Mouse (Mus musculus) forebrain, postnatal 0 days (tissue): ENCODE data around the gene S100a9. TPM values are rescaled to one million over a fixed set of nuclear protein-coding genes. Genes with fewer than 3 reads are reported as not detected.

ENCODE experiments used
- ATAC-seq: fragments of 200-750 bp; cut with Nextera tagmentation; 2 replicates; pipeline ENCODE4 v1.8.0; 2017; ENCODE audit warnings: mild to moderate bottlenecking, moderate library complexity
- DNase-seq: peaks from one replicate; pipeline ENCODE4 v3.0.0-alpha.2; 2015
- H3K27ac ChIP-seq: fragments of 300-500 bp; sonication (generic); 2 replicates; pipeline ENCODE4 v1.5.1; 2014; ENCODE audit warnings: low read depth, mild to moderate bottlenecking, antibody characterized with exemption, low read length, moderate library complexity, mixed read lengths
- H3K27me3 ChIP-seq: fragments of 300-500 bp; sonication (generic); 2 replicates; pipeline ENCODE4 v1.6.1; 2014; ENCODE audit warnings: mild to moderate bottlenecking, low read length, mixed read lengths; ENCODE audit not compliant: insufficient read depth
- H3K36me3 ChIP-seq: fragments of 300-500 bp; sonication (generic); 2 replicates; pipeline ENCODE4 v1.6.1; 2014; ENCODE audit warnings: mild to moderate bottlenecking, moderate library complexity; ENCODE audit not compliant: insufficient read depth
- H3K4me1 ChIP-seq: fragments of 300-500 bp; sonication (generic); 2 replicates; pipeline ENCODE4 v1.6.1; 2014; ENCODE audit warnings: antibody characterized with exemption; ENCODE audit not compliant: insufficient read depth
- H3K4me2 ChIP-seq: fragments of 300-500 bp; sonication (generic); 2 replicates; pipeline ENCODE4 v1.6.1; 2014; ENCODE audit warnings: low read depth, mild to moderate bottlenecking, moderate library complexity
- H3K4me3 ChIP-seq: fragments of 300-500 bp; sonication (generic); 2 replicates; pipeline ENCODE4 v1.5.1; 2014; ENCODE audit warnings: low read depth, low read length, mixed read lengths
- H3K9ac ChIP-seq: fragments of 300-500 bp; sonication (generic); 2 replicates; pipeline ENCODE4 v1.6.1; 2014; ENCODE audit warnings: mild to moderate bottlenecking
- H3K9me3 ChIP-seq: fragments of 300-500 bp; sonication (generic); 2 replicates; pipeline ENCODE4 v1.6.1; 2016; ENCODE audit warnings: low read length
- CTCF ChIP-seq: sonication (generic); IDR thresholded peaks from 2 replicates; pipeline ENCODE4 v1.5.1; 2016; ENCODE audit warnings: antibody characterized with exemption, control low read depth, low read depth
- WGBS: fragments of 180-500 bp; shearing (Covaris S2); extraction: QIAGEN DNeasy Blood & Tissue Kit; methylation state at CpG from one replicate; pipeline ENCODE4 v1.1.7; 2014; 5-methylcytosine and 5-hydroxymethylcytosine counted together
- polyA plus RNA-seq: library from polyadenylated mRNA; unstranded; fragments of >200 nt; fragmentation: Nextera tagmentation; extraction: Ambion mirVana; gene quantifications from 2 replicates; pipeline ENCODE4 v1.2.1, GENCODE M21; 2015
- total RNA-seq: library from RNA; depleted of rRNA; stranded (reverse); fragments of >200 nt; gene quantifications from 2 replicates; pipeline ENCODE4 v1.2.3, GENCODE M21; 2014; rRNA removed

Gene S100a9
- total RNA-seq (0.90 and 5.3 TPM in 2 replicates), polyA plus RNA-seq (3.6 and 11.5 TPM in 2 replicates)

DNA sequence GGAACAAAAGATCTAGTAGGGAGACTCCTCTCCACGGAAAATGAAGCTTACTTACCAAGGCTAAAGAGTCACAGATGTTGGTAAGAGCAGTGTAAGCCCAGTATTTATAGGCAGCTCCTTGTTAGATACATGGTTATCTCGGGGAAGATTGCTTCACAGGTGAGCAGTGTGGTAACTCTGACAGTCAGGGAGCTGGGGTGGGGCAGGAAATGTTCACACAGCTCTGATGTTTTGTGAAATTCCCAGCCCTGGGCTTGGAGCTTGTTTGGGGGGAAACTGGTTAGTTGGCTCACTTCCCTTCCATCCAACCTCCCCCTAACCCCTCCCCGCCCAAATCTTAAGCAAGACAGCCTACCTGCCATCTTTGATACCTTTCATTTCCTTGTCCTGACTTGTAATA lies at the start of gene S100a9:
TSS of gene S100a9 (minus strand) at position 109 of the 400 bp plus-strand sequence.
- no peak for ATAC-seq
- H3K27ac ChIP-seq: no peak within 1 kb of the TSS
- no peaks in the 10 kb centered on the region for H3K4me1 ChIP-seq
- TF ChIP-seq CTCF: no peak
- H3K9me3 ChIP-seq: no peaks in the 10 kb centered on the region
- no peak within 1 kb of the TSS for H3K4me2 ChIP-seq
- 75% methylated on average over 3 of the region's 3 CpGs for WGBS
- no peaks in the 10 kb centered on the region for H3K36me3 ChIP-seq
- H3K27me3 ChIP-seq: no peaks in the 10 kb centered on the region
- no peak for DNase-seq
- H3K9ac ChIP-seq: no peak within 1 kb of the TSS
- no peak within 1 kb of the TSS for H3K4me3 ChIP-seq

DNA sequence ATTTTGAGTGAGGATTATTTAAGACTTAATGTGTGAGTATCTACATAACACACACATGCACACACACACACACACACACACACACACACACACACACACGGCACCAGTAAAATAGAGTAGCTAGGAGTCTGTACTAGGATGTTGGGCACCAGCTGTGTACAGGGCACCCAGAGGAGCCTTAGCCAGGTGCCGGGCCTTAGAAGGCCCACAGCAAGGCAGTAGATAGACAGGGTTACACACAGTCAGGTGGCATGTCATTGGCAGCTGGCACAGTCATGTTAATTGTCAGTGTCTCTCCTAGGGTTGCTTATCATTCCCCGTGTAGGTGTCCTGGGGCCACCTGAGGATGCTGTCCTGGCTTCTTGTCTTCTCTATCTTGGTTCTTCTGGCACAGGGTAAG lies 31.1 kb upstream of the S100a9 start, which contains the start of gene Pglyrp4:
TSS of gene Pglyrp4 (plus strand) at position 301 of the 400 bp plus-strand sequence.
- Histone ChIP-seq H3K36me3 (no peaks in the 10 kb centered on the region), H3K27ac (no peak within 1 kb of the TSS), H3K4me2 (no peak within 1 kb of the TSS), H3K9ac (no peak within 1 kb of the TSS), H3K4me3 (no peak within 1 kb of the TSS), H3K27me3 (no peaks in the 10 kb centered on the region), H3K4me1 (no peaks in the 10 kb centered on the region), H3K9me3 (no peaks in the 10 kb centered on the region)
- no peak for ATAC-seq
- no peak for TF ChIP-seq CTCF
- 95% methylated on average over 3 of the region's 3 CpGs for WGBS
- no peak for DNase-seq

DNA sequence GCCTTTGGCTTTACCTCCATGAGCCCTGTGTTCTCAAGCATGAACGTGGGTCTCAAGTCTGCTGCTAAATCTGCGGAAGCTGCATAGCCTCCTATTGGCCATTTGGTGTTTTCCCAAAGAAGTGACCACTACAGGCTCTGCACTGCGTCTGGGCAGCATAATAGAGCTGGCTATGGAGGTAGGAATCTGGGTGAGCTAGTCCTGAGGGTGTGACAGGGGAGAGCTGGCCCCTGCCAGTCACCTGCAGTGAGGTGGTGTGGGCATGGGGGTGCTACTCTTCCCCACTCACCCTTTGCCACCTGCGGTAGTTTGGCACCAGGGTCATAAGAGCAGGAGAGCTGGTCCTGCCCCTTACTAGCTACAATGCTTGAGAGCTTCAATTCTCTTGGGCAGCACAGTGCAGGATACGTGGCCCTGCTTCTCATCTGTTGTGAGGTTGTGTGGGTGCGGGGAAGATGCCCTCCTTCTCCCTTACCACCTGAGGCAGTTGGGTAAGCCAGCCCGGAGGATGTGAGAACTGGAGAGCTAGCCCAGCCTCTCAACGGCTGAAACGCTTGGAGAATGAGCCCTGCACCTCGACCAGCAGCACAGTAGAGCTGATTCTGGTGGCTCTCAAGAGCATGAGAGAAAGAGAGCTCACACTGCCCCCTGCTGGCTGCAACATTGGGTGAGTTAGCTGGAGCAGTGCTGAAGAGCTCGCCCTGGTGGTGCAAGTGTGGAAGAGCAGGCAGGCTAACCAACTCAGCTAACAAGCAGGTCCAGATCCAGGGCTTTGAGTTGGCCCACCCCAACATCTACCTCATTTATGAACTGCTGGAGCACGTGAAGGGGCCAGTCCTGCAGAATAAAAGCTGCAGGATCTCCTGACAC lies 14.3 kb upstream of the S100a9 start:
- no peaks in the 10 kb centered on the region for H3K9me3 ChIP-seq
- H3K4me3 ChIP-seq: no peak overlapping the region
- no peaks in the 10 kb centered on the region for H3K36me3 ChIP-seq
- TF ChIP-seq CTCF: peak; percentile 94
- DNase-seq (peak; percentile 79), ATAC-seq (peak; percentile 72)
- H3K4me2 ChIP-seq: no peak overlapping the region
- no peaks in the 10 kb centered on the region for H3K4me1 ChIP-seq
- 52% methylated on average over 12 of the region's 12 CpGs for whole genome bisulfite sequencing
- H3K27ac ChIP-seq: no peak overlapping the region
- H3K27me3 ChIP-seq: no peaks in the 10 kb centered on the region
- no peak overlapping the region for H3K9ac ChIP-seq

DNA sequence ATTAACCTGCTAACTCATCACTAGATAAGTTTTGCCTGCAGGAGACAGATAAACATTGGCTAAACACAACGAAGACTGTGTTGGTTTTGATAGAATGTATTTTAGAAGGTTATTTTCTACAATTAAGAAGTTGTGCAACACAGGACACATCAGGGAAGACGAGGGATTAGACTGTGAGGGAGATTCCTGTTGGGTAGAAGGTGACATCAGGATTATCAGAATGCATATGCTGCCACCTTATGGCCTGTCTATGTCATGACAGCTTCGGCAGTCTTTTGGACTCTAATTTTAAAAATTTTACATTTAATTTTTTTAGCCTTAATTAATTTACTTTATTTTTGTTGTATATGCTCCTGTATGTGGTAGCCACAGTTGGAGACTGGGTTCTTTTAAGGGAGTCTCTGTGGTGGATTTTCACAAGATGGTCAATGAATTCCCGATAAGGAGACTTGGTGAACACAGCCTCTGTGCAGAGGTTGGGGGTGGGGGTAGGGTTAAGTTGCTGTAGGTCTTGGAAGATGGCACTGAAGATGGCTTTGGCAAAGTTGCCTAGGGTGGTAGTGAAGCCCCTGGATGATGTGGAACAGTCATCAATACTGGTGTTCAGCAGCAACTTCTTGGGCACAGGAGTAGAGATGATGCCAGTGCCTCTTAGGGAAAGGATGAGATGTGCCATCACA lies 13.1 kb upstream of the S100a9 start:
- H3K9me3 ChIP-seq: no peaks in the 10 kb centered on the region
- WGBS: 18% methylated on average over 4 of the region's 4 CpGs
- H3K4me2 ChIP-seq: no peak overlapping the region
- TF ChIP-seq CTCF: peak; percentile 70
- H3K4me3 ChIP-seq: no peak overlapping the region
- no peaks in the 10 kb centered on the region for H3K36me3 ChIP-seq
- no peaks in the 10 kb centered on the region for H3K27me3 ChIP-seq
- peak; percentile 66; the same call in 1 of the 2 replicates for ATAC-seq
- H3K27ac ChIP-seq: no peak overlapping the region
- H3K9ac ChIP-seq: no peak overlapping the region
- DNase-seq: peak; percentile 48
- H3K4me1 ChIP-seq: no peaks in the 10 kb centered on the region

DNA sequence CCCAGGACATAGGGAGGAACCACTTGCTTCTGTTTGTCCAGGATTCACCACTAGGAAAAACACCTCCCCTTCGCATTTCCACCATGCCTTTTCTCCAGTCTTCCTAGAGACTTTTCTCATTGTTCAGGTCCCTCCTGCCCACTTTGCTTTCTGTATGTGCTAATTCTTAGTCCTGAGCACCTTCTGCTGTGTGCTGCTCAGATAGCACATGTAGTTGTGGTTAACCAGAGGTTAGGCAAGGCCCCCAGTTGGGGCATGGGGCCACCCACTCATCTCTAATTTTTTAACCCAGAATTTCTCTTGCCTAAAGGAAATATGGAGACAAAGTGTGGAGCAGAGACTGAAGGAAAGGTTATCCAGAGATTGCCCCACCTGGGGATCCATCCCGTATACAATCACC lies 6.7 kb upstream of the S100a9 start:
- H3K9ac ChIP-seq: no peak overlapping the region
- no peaks in the 10 kb centered on the region for H3K9me3 ChIP-seq
- DNase-seq: no peak
- H3K4me2 ChIP-seq: no peak overlapping the region
- 88% methylated on average over 2 of the region's 2 CpGs for WGBS
- no peaks in the 10 kb centered on the region for H3K4me1 ChIP-seq
- no peak for TF ChIP-seq CTCF
- H3K27me3 ChIP-seq: no peaks in the 10 kb centered on the region
- ATAC-seq: no peak
- no peak overlapping the region for H3K4me3 ChIP-seq
- no peaks in the 10 kb centered on the region for H3K36me3 ChIP-seq
- no peak overlapping the region for H3K27ac ChIP-seq

DNA sequence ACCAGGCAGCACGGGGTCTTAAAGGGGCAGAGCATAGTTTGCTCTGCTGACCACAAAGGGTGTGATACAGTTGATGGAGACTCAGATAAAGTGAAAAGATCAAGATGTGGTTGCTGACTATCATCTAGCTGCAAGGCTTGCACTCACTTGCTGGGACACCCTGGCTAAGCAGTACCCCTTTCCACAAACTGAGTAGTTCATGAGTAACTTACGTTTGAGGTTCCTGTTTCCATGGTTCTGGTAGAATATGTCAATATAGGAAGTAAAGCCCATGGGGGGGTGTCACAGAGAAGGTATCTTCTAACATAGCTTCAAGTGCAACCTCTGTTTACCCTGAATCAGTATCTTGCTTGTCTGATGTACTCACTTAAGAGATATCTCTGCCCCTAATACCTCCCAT lies 2.0 kb downstream of the S100a9 start:
- Histone ChIP-seq H3K9ac (no peak overlapping the region), H3K4me3 (no peak overlapping the region), H3K27ac (no peak overlapping the region), H3K36me3 (no peaks in the 10 kb centered on the region), H3K9me3 (no peaks in the 10 kb centered on the region), H3K27me3 (no peaks in the 10 kb centered on the region), H3K4me2 (no peak overlapping the region), H3K4me1 (no peaks in the 10 kb centered on the region)
- ATAC-seq (no peak), DNase-seq (no peak)
- 80% methylated on average over 2 of the region's 2 CpGs for WGBS
- TF ChIP-seq CTCF: no peak

DNA sequence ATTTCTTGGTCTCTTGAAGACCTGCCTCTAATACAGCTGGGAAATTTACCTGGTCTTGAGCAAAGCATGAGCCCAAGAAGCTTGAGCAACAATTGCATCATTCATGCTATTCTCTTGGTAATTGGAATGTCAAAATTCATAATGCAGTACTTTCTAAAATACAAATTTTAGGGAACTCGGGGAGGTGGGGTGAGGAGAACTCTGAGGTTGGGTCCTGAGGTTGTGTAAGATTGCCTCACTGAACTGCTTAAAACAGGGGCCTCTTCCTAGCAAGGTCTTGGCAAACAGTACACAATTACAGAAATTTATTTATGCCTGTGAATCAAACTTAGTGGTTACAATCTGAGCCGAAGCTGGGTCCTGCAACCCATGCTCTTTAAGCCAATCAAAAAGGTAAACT lies 8.7 kb downstream of the S100a9 start:
- no peak overlapping the region for H3K27ac ChIP-seq
- H3K9me3 ChIP-seq: no peaks in the 10 kb centered on the region
- no peaks in the 10 kb centered on the region for H3K4me1 ChIP-seq
- H3K4me3 ChIP-seq: no peak overlapping the region
- TF ChIP-seq CTCF: no peak
- no peak for ATAC-seq
- WGBS: 88% methylated on average over 2 of the region's 2 CpGs
- H3K9ac ChIP-seq: no peak overlapping the region
- H3K27me3 ChIP-seq: no peaks in the 10 kb centered on the region
- no peaks in the 10 kb centered on the region for H3K36me3 ChIP-seq
- no peak for DNase-seq
- H3K4me2 ChIP-seq: no peak overlapping the region
